In the genomic region with DNA sequence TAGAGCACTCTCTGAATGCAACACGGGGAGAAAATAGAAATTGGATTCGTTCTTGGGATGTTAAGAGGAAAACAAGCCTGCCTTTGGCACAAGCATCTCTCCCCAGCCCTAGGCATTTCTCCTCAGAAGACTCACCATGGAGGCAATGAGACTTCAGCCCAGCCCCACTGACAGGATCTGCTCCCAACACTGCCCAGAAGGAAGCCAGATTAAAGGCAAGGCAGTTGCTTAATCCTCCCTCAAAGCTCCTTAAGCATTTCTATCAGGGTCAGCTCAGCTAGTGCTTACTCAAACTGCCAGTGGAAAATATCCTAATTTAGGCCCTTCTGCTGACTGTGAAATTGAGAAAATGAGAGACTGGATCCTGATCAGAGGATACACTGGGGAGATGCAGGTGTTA, we compare ENCODE assay signal across 22 mouse cellular contexts.
A peak's percentile ranks its signal among the peaks of the same experiment; 100 is the strongest.
DNase-seq lines count a peak whose midpoint lies in the region; ATAC-seq and TF ChIP-seq lines count a peak whose summit lies in the region.
"Had no signal": no experiment of that assay in that cellular context is flagged by ENCODE, and none has a peak within 500 bp of the region (broad histone marks: within the 10 kb centered on the region; RNA-seq: fewer than 3 reads in every experiment).

No protein-coding gene starts in this region.

- DNase-seq in midbrain, embryonic 11.5 days (ENCODE audit: low spot score, missing footprints), result no peak
- DNase-seq in brain, embryonic 14.5 days (ENCODE audit: low read depth), result peak; percentile 40
- peak; percentile 81 for DNase-seq in retina, postnatal 1 day
- no peak for DNase-seq in kidney, postnatal 10 days
- no peak for DNase-seq in neural tube, embryonic 10.5 days (ENCODE audit: extremely low spot score, low spot score)
- DNase-seq: adrenal gland, adult 2 months; adrenal gland, postnatal 25 days; cerebellum, adult 11 months; cerebellum, adult 8-10 months; cerebellum, postnatal 14 days; gastrocnemius, adult 2 months; gastrocnemius, postnatal 25 days; heart, adult 11 months; heart, postnatal 14 days had no signal

- no peak overlapping the region for H3K4me2 ChIP-seq in midbrain, embryonic 13.5 days (replicated peaks)
- no peak overlapping the region for H3K4me2 ChIP-seq in midbrain, embryonic 11.5 days
- no peak overlapping the region for H3K4me2 ChIP-seq in midbrain, embryonic 16.5 days (ENCODE audit: low read length)
- H3K4me2 ChIP-seq: embryonic facial prominence, embryonic 12.5 days; heart, embryonic 15.5 days; hindbrain, embryonic 13.5 days had no signal

- no peak for ATAC-seq in midbrain, embryonic 13.5 days
- ATAC-seq in midbrain, embryonic 11.5 days (ENCODE audit: low FRiP score), result no peak
- ATAC-seq in midbrain, embryonic 16.5 days, result no peak
- ATAC-seq: forebrain, embryonic 16.5 days; hindbrain, postnatal 0 days had no signal

- H3K4me3 ChIP-seq in midbrain, embryonic 13.5 days (replicated peaks), result no peak overlapping the region
- H3K4me3 ChIP-seq in midbrain, embryonic 11.5 days (ENCODE audit: low read depth, low read length), result no peak overlapping the region
- no peak overlapping the region for H3K4me3 ChIP-seq in midbrain, embryonic 16.5 days (ENCODE audit: low read depth, low read length)
- H3K4me3 ChIP-seq: embryonic facial prominence, embryonic 12.5 days; gastrocnemius, adult 2 months; heart, embryonic 10.5 days; heart, embryonic 15.5 days; hindbrain, embryonic 13.5 days had no signal

- TF ChIP-seq CTCF in brain, embryonic 14.5 days (IDR thresholded peaks at IDR 0.05; ENCODE audit: borderline replicate concordance, extremely low read depth, insufficient read depth, insufficient read length), result no peak

- H3K27me3 ChIP-seq in midbrain, embryonic 13.5 days, result peaks cover 38% of the 10 kb centered on the region
- no peaks in the 10 kb centered on the region; the same call in 1 of the 2 replicates for H3K27me3 ChIP-seq in midbrain, embryonic 11.5 days (ENCODE audit: control insufficient read depth, insufficient read depth, low read length)
- H3K27me3 ChIP-seq in midbrain, embryonic 16.5 days (ENCODE audit: control insufficient read depth, insufficient read depth, low read depth, low read length), result no peaks in the 10 kb centered on the region; the same call in 1 of the 2 replicates
- H3K27me3 ChIP-seq: embryonic facial prominence, embryonic 12.5 days; heart, embryonic 15.5 days; hindbrain, embryonic 13.5 days had no signal

- no peak overlapping the region for H3K9ac ChIP-seq in midbrain, embryonic 13.5 days (replicated peaks)
- no peak overlapping the region for H3K9ac ChIP-seq in midbrain, embryonic 11.5 days (ENCODE audit: low read length)
- no peak overlapping the region for H3K9ac ChIP-seq in midbrain, embryonic 16.5 days (ENCODE audit: low read depth, low read length)
- H3K9ac ChIP-seq: embryonic facial prominence, embryonic 12.5 days; heart, embryonic 15.5 days; hindbrain, embryonic 13.5 days had no signal

- H3K36me3 ChIP-seq in midbrain, embryonic 13.5 days, result no peaks in the 10 kb centered on the region
- H3K36me3 ChIP-seq in midbrain, embryonic 11.5 days (ENCODE audit: control insufficient read depth, insufficient read depth, low read length), result no peaks in the 10 kb centered on the region
- H3K36me3 ChIP-seq in midbrain, embryonic 16.5 days (ENCODE audit: control insufficient read depth, insufficient read depth, low read length), result no peaks in the 10 kb centered on the region
- H3K36me3 ChIP-seq: embryonic facial prominence, embryonic 12.5 days; heart, embryonic 10.5 days; heart, embryonic 15.5 days; hindbrain, embryonic 13.5 days had no signal

- WGBS in midbrain, embryonic 13.5 days, result 56% methylated on average over 2 of the region's 2 CpGs
- WGBS in midbrain, embryonic 11.5 days, result 56% methylated on average over 2 of the region's 2 CpGs
- 50% methylated on average over 2 of the region's 2 CpGs for WGBS in midbrain, embryonic 16.5 days

- H3K9me3 ChIP-seq in midbrain, embryonic 13.5 days, result no peaks in the 10 kb centered on the region
- H3K9me3 ChIP-seq in midbrain, embryonic 11.5 days (ENCODE audit: control insufficient read depth, low read length), result no peaks in the 10 kb centered on the region
- H3K9me3 ChIP-seq in midbrain, embryonic 16.5 days (replicated peaks; ENCODE audit: control insufficient read depth, low read length, poor library complexity, severe bottlenecking), result no peaks in the 10 kb centered on the region
- H3K9me3 ChIP-seq: embryonic facial prominence, embryonic 12.5 days; heart, embryonic 10.5 days; heart, embryonic 15.5 days; hindbrain, embryonic 13.5 days had no signal

- 0 out of 2 replicates have a peak overlapping the region, but pooled peaks have one; percentile 55 for H3K27ac ChIP-seq in midbrain, embryonic 13.5 days
- no peak overlapping the region for H3K27ac ChIP-seq in midbrain, embryonic 11.5 days (ENCODE audit: low read depth, low read length)
- peak overlapping the region; percentile 63 for H3K27ac ChIP-seq in midbrain, embryonic 16.5 days (ENCODE audit: low read length)
- H3K27ac ChIP-seq: embryonic facial prominence, embryonic 12.5 days; gastrocnemius, adult 2 months; heart, embryonic 10.5 days; heart, embryonic 15.5 days; hindbrain, embryonic 13.5 days; hindbrain, postnatal 0 days had no signal

- peaks cover 31% of the 10 kb centered on the region for H3K4me1 ChIP-seq in midbrain, embryonic 13.5 days (replicated peaks)
- H3K4me1 ChIP-seq in midbrain, embryonic 11.5 days (ENCODE audit: control insufficient read depth, insufficient read depth, low read length), result 0 out of 2 replicates have a peak, but pooled peaks cover 2% of the 10 kb centered on the region
- peaks cover 28% of the 10 kb centered on the region for H3K4me1 ChIP-seq in midbrain, embryonic 16.5 days (ENCODE audit: control insufficient read depth, insufficient read depth, low read length)
- H3K4me1 ChIP-seq: embryonic facial prominence, embryonic 12.5 days; heart, embryonic 10.5 days; heart, embryonic 15.5 days had no signal

- TF ChIP-seq POLR2A in brain, embryonic 14.5 days (IDR thresholded peaks at IDR 0.05; ENCODE audit: borderline replicate concordance, extremely low read depth, insufficient read depth, insufficient read length, poor library complexity, severe bottlenecking), result no peak

Comparison
In these comparisons a context has a peak if more than half of its experiments do, and no peak if none do; other contexts are left out.
1. DNase-seq: peak in brain, embryonic 14.5 days (single experiment) and retina, postnatal 1 day (single experiment); none in midbrain, embryonic 11.5 days (single experiment), kidney, postnatal 10 days (single experiment) and neural tube, embryonic 10.5 days (single experiment).